22 mouse cellular contexts compared by ENCODE assay signal in the genomic region with DNA sequence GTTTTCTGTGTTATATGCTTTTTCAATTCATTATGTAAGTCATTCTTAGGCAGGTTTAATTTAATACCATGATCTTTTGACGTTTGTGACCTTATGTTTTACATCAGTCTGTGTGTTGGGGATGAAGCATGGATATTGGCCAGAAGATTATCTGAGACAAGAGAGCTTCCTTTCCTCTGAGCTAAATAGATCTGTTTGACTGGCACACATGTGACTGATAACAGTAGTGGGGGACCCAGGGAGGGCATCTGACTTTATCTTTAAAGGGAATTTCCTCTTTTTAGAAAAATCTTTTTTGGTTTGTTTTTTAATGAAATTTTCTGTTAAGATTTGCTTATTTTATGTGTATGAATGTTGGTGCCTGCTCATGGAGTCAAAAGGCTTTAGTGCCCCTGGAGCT.
DNase-seq lines count a peak whose midpoint lies in the region; ATAC-seq and TF ChIP-seq lines count a peak whose summit lies in the region.
"Had no signal": no experiment of that assay in that cellular context is flagged by ENCODE, and none has a peak within 500 bp of the region (broad histone marks: within the 10 kb centered on the region; RNA-seq: fewer than 3 reads in every experiment).

No protein-coding gene starts in this region.

- H3K4me3 ChIP-seq in G1E (ENCODE audit: low read depth, low read length), result no peak overlapping the region
- H3K4me3 ChIP-seq: embryonic facial prominence, embryonic 10.5 days; embryonic facial prominence, embryonic 12.5 days had no signal

- peak; percentile 39 for DNase-seq in A20 (ENCODE audit: low read depth, low spot score)
- DNase-seq in G1E (ENCODE audit: low spot score), result no peak
- no peak for DNase-seq in lung, postnatal 4 days
- DNase-seq in embryo, embryonic 11 days, result no peak
- DNase-seq in left cerebral cortex, adult 18-20 months (ENCODE audit: low spot score in 2 of 2), result no peak
- DNase-seq in left cerebral cortex, adult 11 months (ENCODE audit: low spot score), result no peak
- DNase-seq: adrenal gland, adult 8-10 months; adrenal gland, postnatal 14 days; adrenal gland, postnatal 36 days; cerebellum, adult 11-12 months; cerebellum, adult 2 months; cerebellum, adult 9-10 months; cerebellum, postnatal 10 days; cerebellum, postnatal 25 days had no signal

- no peaks in the 10 kb centered on the region; the same call in 1 of the 2 replicates for H3K27me3 ChIP-seq in G1E (ENCODE audit: insufficient read depth, low read length)
- H3K27me3 ChIP-seq: embryonic facial prominence, embryonic 12.5 days; Patski had no signal

- no peaks in the 10 kb centered on the region for H3K9me3 ChIP-seq in G1E (replicated peaks)
- H3K9me3 ChIP-seq: embryonic facial prominence, embryonic 10.5 days; embryonic facial prominence, embryonic 12.5 days had no signal

- ATAC-seq in G1E (ENCODE audit: extremely low read depth, insufficient number of reproducible peaks, low FRiP score, poor library complexity, severe bottlenecking), result peak; percentile 63
- peak; percentile 62 for ATAC-seq in common myeloid progenitor, adult 5-6 weeks (replicated peaks; ENCODE audit: low read depth, poor library complexity, severe bottlenecking)
- ATAC-seq in megakaryocyte-erythroid progenitor cell, adult 5-6 weeks (replicated peaks; ENCODE audit: low FRiP score, low TSS enrichment, poor library complexity, severe bottlenecking), result 0 out of 2 replicates have a peak, but pooled peaks have one; percentile 37
- ATAC-seq: activated CD4-positive, CD25-positive, alpha-beta regulatory T cell, adult 4 months; forebrain, embryonic 14.5 days; forebrain, embryonic 16.5 days; Patski had no signal

- H3K4me1 ChIP-seq in G1E (ENCODE audit: insufficient read depth, low read depth, low read length), result no peaks in the 10 kb centered on the region
- H3K4me1 ChIP-seq: embryonic facial prominence, embryonic 10.5 days; embryonic facial prominence, embryonic 12.5 days had no signal

- no peaks in the 10 kb centered on the region for H3K36me3 ChIP-seq in G1E (replicated peaks)
- H3K36me3 ChIP-seq: embryonic facial prominence, embryonic 10.5 days; embryonic facial prominence, embryonic 12.5 days had no signal

- no peak for TF ChIP-seq CTCF in G1E (IDR thresholded peaks at IDR 0.05; ENCODE audit: low read depth, low read length)
